Mouse (Mus musculus): Measurements from ENCODE around the gene Zfp867. TPM values are rescaled to one million over a fixed set of nuclear protein-coding genes. Genes with fewer than 3 reads are reported as not detected.
A peak's percentile ranks its signal among the peaks of the same experiment; 100 is the strongest.

Zfp867 gene
- polyA plus RNA-seq (2014; fragmentation: Nextera tagmentation; extraction: Ambion mirVana), result 17.5 and 19.8 TPM in 2 replicates

DNA sequence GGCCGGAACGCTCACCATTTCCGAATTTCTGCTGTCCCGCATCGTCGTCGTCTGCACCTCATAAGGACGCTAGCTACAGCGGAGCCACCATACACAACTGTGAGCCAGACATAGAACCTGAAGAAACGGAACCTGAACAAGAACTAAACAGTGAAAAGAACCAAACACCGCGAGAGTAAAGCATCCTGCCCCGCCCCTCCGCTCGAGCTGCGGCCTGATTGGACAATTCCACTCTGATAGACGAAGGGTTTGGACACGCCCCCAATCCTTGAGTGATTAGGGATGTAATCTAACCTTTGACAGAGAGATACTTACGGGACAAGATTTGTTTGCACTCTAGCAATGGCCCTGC, at the start of gene Zfp867:
TSS of gene Zfp867 (minus strand) at position 149 of the 352 bp plus-strand sequence.
- under 1% methylated on average over 19 of the region's 19 CpGs for WGBS
- H3K4me2 ChIP-seq (ENCODE audit: low read length), result peak within 1 kb of the TSS; percentile 80
- H3K4me1 ChIP-seq (ENCODE audit: control insufficient read depth, insufficient read depth, low read length), result peaks cover 5% of the 10 kb centered on the region; the same call in 1 of the 2 replicates
- H3K27me3 ChIP-seq (replicated peaks; ENCODE audit: control insufficient read depth, insufficient read depth, low read length), result no peaks in the 10 kb centered on the region
- H3K27ac ChIP-seq (ENCODE audit: low read depth, low read length), result peak within 1 kb of the TSS; percentile 62; the same call in 1 of the 2 replicates
- peak; percentile 96 for DNase-seq (ENCODE audit: low spot score)
- H3K9ac ChIP-seq (ENCODE audit: low read length), result peak within 1 kb of the TSS; percentile 85
- H3K36me3 ChIP-seq (ENCODE audit: control insufficient read depth, insufficient read depth, low read length), result no peaks in the 10 kb centered on the region
- peak; percentile 94 for ATAC-seq
- H3K9me3 ChIP-seq (replicated peaks; ENCODE audit: control insufficient read depth, low read length), result no peaks in the 10 kb centered on the region
- peak within 1 kb of the TSS; percentile 59 for H3K4me3 ChIP-seq (ENCODE audit: low read depth, low read length)

DNA sequence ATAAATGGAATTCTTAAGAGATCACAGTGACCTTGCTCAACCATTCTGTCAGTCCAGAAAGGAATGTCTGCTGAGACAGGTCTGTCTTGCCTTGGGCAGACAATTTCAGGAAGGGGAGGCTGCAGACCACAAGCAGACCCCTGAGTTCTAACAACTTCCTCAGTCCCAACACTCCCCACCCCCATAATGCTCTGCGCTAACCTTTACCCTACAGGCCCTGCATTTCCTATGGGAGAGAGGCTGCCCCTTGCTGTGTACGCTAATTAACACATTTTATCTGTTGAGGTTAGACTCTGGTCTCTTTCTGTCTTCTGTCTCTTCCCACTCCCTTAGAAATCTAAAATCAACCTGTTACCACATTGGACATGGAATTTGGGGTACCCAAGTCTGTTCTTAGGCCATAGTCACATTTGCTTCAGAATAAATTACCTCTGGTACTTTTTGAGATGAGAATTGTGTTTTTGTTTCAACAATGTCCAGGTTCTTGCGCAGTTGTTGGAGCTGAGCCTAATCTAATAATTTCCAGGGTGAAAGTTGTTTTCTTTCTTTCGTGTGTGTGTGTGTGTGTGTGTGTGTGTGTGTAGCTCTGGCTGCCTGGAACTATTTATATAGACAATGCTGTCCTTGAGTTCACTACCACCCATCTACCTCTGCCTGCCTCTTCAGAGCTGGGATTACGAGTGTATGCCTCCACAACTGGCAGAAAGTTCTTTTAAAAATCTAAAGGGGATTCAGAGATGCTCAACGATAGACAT, 47.6 kb upstream of the Zfp867 start:
- Histone ChIP-seq H3K4me1 (ENCODE audit: control insufficient read depth, insufficient read depth, low read length) (no peaks in the 10 kb centered on the region), H3K27ac (ENCODE audit: low read depth, low read length) (no peak overlapping the region), H3K9ac (ENCODE audit: low read length) (no peak overlapping the region), H3K4me3 (ENCODE audit: low read depth, low read length) (no peak overlapping the region), H3K9me3 (replicated peaks; ENCODE audit: control insufficient read depth, low read length) (no peaks in the 10 kb centered on the region), H3K4me2 (ENCODE audit: low read length) (no peak overlapping the region), H3K36me3 (ENCODE audit: control insufficient read depth, insufficient read depth, low read length) (no peaks in the 10 kb centered on the region), H3K27me3 (replicated peaks; ENCODE audit: control insufficient read depth, insufficient read depth, low read length) (no peaks in the 10 kb centered on the region)
- 68% methylated on average over 6 of the region's 6 CpGs for WGBS
- ATAC-seq (no peak), DNase-seq (ENCODE audit: low spot score) (no peak)

DNA sequence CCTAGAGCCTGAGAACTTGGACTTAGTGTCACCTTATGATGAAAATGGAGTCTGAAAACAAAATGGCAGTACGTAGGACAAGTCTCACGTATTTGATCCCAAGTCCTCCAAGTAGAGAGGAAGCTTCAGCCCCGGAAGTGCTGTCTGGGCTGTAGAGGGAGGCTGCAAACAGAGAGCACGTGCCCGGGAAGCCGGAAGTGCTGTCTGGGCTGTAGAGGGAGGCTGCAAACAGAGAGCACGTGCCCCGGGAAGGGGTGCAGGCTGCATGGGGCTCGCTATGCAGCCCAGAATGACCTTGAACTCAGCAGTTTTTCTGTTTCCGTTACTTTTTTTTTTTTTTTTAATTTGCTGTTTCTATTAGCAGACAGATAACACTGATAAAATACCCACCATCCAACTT, 46.0 kb upstream of the Zfp867 start:
- Histone ChIP-seq H3K4me2 (ENCODE audit: low read length) (no peak overlapping the region), H3K36me3 (ENCODE audit: control insufficient read depth, insufficient read depth, low read length) (no peaks in the 10 kb centered on the region), H3K27ac (ENCODE audit: low read depth, low read length) (no peak overlapping the region), H3K27me3 (replicated peaks; ENCODE audit: control insufficient read depth, insufficient read depth, low read length) (no peaks in the 10 kb centered on the region), H3K9me3 (replicated peaks; ENCODE audit: control insufficient read depth, low read length) (no peaks in the 10 kb centered on the region), H3K9ac (ENCODE audit: low read length) (no peak overlapping the region), H3K4me1 (ENCODE audit: control insufficient read depth, insufficient read depth, low read length) (no peaks in the 10 kb centered on the region), H3K4me3 (ENCODE audit: low read depth, low read length) (no peak overlapping the region)
- no peak for DNase-seq (ENCODE audit: low spot score)
- 71% methylated on average over 10 of the region's 10 CpGs for WGBS
- ATAC-seq, result no peak

DNA sequence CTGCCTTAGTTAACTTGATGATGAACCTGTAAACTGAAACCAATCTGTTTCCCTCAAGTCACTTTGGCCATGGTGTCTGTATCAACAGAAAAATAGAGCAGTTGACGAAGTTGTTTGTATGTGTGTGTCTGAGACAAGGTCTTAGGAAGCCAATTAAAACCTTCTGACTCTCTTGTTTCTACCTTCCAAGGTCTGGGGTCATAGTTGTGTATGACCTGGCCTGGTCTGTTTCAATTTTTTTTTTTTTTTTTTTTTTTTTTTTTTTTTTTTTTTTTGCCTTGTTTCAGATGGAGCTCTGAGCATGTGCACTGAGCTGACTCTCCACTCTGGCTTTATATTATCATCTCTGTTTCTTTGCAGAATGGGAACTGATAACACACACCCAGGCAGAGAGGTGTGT, 45.2 kb upstream of the Zfp867 start:
- H3K9ac ChIP-seq (ENCODE audit: low read length), result no peak overlapping the region
- H3K4me2 ChIP-seq (ENCODE audit: low read length), result no peak overlapping the region
- 90% methylated on average over 1 of the region's 1 CpGs for WGBS
- ATAC-seq (no peak), DNase-seq (ENCODE audit: low spot score) (no peak)
- no peak overlapping the region for H3K27ac ChIP-seq (ENCODE audit: low read depth, low read length)
- no peak overlapping the region for H3K4me3 ChIP-seq (ENCODE audit: low read depth, low read length)
- no peaks in the 10 kb centered on the region for H3K36me3 ChIP-seq (ENCODE audit: control insufficient read depth, insufficient read depth, low read length)
- no peaks in the 10 kb centered on the region for H3K27me3 ChIP-seq (replicated peaks; ENCODE audit: control insufficient read depth, insufficient read depth, low read length)
- H3K9me3 ChIP-seq (replicated peaks; ENCODE audit: control insufficient read depth, low read length), result no peaks in the 10 kb centered on the region
- no peaks in the 10 kb centered on the region for H3K4me1 ChIP-seq (ENCODE audit: control insufficient read depth, insufficient read depth, low read length)

DNA sequence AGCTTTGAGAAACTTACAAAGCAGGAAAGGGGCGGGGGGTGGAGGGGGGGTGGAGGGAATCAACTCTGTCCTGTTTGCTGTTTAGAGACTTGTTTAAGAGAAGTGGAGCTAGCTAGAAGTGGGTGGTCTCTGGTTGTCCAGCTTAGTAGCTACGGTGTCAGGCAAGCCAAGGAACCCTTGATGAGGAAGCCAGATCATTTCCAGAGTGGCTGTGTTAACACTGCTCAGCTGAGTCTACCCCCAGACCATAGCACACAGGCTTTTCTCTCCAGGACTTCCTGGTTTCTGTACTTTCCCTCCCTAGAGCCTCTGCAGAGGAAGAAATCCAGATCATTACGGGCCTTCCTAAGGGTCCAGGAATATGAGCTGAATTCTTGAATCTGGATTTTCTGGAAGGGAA, 42.5 kb upstream of the Zfp867 start:
- ATAC-seq (no peak), DNase-seq (ENCODE audit: low spot score) (no peak)
- no peaks in the 10 kb centered on the region for H3K9me3 ChIP-seq (replicated peaks; ENCODE audit: control insufficient read depth, low read length)
- H3K4me1 ChIP-seq (ENCODE audit: control insufficient read depth, insufficient read depth, low read length), result no peaks in the 10 kb centered on the region
- no peak overlapping the region for H3K4me2 ChIP-seq (ENCODE audit: low read length)
- H3K27me3 ChIP-seq (replicated peaks; ENCODE audit: control insufficient read depth, insufficient read depth, low read length), result no peaks in the 10 kb centered on the region
- H3K27ac ChIP-seq (ENCODE audit: low read depth, low read length), result no peak overlapping the region
- H3K9ac ChIP-seq (ENCODE audit: low read length), result no peak overlapping the region
- 66% methylated on average over 3 of the region's 3 CpGs for WGBS
- peaks cover 13% of the 10 kb centered on the region for H3K36me3 ChIP-seq (ENCODE audit: control insufficient read depth, insufficient read depth, low read length)
- no peak overlapping the region for H3K4me3 ChIP-seq (ENCODE audit: low read depth, low read length)

DNA sequence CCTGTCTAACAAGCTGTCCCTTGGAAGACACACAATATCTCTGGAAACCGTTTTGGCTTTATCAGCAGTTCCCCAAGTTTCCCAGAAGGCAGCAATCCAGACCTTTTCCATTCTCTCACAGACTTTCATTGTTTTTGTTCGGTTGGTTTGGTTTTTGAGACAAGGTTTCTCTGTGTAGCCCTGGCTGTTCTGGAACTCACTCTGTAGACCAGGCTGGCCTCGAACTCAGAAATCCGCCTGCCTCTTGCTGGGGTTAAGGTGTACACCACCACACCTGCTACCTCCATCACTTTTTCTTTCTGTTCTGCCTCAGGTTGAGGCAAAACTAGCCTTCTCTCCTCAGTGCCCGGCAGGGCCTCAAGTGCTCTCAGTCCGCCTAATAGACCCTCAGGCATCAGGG, 42.1 kb upstream of the Zfp867 start:
- H3K9me3 ChIP-seq (replicated peaks; ENCODE audit: control insufficient read depth, low read length), result no peaks in the 10 kb centered on the region
- H3K4me2 ChIP-seq (ENCODE audit: low read length), result no peak overlapping the region
- no peaks in the 10 kb centered on the region for H3K4me1 ChIP-seq (ENCODE audit: control insufficient read depth, insufficient read depth, low read length)
- ATAC-seq, result no peak
- 64% methylated on average over 6 of the region's 6 CpGs for WGBS
- H3K4me3 ChIP-seq (ENCODE audit: low read depth, low read length), result no peak overlapping the region
- H3K27me3 ChIP-seq (replicated peaks; ENCODE audit: control insufficient read depth, insufficient read depth, low read length), result no peaks in the 10 kb centered on the region
- peaks cover 13% of the 10 kb centered on the region for H3K36me3 ChIP-seq (ENCODE audit: control insufficient read depth, insufficient read depth, low read length)
- no peak overlapping the region for H3K9ac ChIP-seq (ENCODE audit: low read length)
- H3K27ac ChIP-seq (ENCODE audit: low read depth, low read length), result no peak overlapping the region
- DNase-seq (ENCODE audit: low spot score), result no peak

DNA sequence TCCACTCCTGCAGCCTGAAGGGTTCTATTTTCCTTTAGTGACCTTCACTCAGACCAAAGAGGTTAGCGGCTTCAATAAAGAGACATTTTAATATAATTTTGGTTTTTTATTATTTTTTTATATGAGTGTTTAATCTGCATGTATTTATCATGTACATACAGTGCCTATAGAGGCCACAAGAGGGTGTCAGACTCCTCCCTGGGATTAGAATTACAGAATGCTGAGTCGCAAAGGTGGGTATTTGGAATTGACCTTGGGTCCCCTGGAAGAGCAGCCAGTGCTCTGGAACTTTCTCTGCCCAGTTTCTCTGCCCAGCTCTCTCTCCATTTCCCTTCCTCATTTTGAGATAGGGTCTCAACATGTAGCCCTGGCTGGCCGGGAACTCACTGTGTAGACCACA, 41.3 kb upstream of the Zfp867 start:
- no peak overlapping the region for H3K4me2 ChIP-seq (ENCODE audit: low read length)
- no peak overlapping the region for H3K4me3 ChIP-seq (ENCODE audit: low read depth, low read length)
- 88% methylated on average over 3 of the region's 3 CpGs for WGBS
- DNase-seq (ENCODE audit: low spot score) (no peak), ATAC-seq (no peak)
- no peak overlapping the region for H3K27ac ChIP-seq (ENCODE audit: low read depth, low read length)
- no peaks in the 10 kb centered on the region for H3K4me1 ChIP-seq (ENCODE audit: control insufficient read depth, insufficient read depth, low read length)
- no peaks in the 10 kb centered on the region for H3K27me3 ChIP-seq (replicated peaks; ENCODE audit: control insufficient read depth, insufficient read depth, low read length)
- no peak overlapping the region for H3K9ac ChIP-seq (ENCODE audit: low read length)
- peaks cover 13% of the 10 kb centered on the region for H3K36me3 ChIP-seq (ENCODE audit: control insufficient read depth, insufficient read depth, low read length)
- no peaks in the 10 kb centered on the region for H3K9me3 ChIP-seq (replicated peaks; ENCODE audit: control insufficient read depth, low read length)

DNA sequence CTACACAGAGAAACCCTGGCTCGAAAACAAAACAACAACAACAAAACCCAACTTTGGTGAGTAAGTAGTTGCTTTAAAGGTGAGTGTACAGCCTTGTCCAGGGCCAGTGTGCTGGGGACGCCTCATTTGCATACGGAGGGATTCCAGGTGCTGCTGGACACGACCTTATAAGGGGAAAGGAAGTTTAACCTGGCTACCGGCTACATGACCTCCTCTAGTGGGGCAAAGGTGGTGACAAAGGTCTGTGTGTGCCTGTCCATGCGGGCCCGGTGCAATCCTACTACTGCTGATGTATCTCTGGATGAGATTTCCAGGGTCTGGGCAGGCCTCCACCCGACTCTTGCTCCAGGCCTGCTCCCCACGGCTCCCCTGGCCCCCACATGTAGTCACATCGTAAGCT, 40.5 kb upstream of the Zfp867 start:
- 93% methylated on average over 10 of the region's 10 CpGs for WGBS
- Histone ChIP-seq H3K36me3 (ENCODE audit: control insufficient read depth, insufficient read depth, low read length) (peaks cover 13% of the 10 kb centered on the region), H3K4me1 (ENCODE audit: control insufficient read depth, insufficient read depth, low read length) (no peaks in the 10 kb centered on the region), H3K4me3 (ENCODE audit: low read depth, low read length) (no peak overlapping the region), H3K27me3 (replicated peaks; ENCODE audit: control insufficient read depth, insufficient read depth, low read length) (no peaks in the 10 kb centered on the region), H3K27ac (ENCODE audit: low read depth, low read length) (no peak overlapping the region), H3K9me3 (replicated peaks; ENCODE audit: control insufficient read depth, low read length) (no peaks in the 10 kb centered on the region), H3K4me2 (ENCODE audit: low read length) (no peak overlapping the region), H3K9ac (ENCODE audit: low read length) (no peak overlapping the region)
- ATAC-seq, result no peak
- no peak for DNase-seq (ENCODE audit: low spot score)

DNA sequence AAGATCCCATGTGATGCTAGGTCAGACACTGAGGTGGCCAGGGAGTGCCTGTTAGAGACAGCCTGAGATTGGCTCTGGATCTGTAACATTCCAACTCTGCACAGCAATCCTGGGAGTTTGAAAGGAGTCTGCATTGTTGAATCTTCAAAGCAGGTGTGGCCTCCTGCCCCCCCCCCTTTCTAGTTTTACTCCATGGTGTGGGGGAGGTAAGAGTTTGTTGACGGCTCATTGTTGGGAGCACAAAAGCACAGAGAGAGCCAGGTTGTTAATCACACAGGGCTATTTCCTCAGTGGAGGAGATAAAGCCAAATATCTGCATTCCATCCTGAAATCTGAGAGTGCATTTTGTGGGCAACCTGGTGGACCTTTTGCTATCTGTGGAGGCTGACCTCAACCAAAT, 39.3 kb upstream of the Zfp867 start:
- DNase-seq (ENCODE audit: low spot score) (no peak), ATAC-seq (no peak)
- Histone ChIP-seq H3K4me3 (ENCODE audit: low read depth, low read length) (no peak overlapping the region), H3K27me3 (replicated peaks; ENCODE audit: control insufficient read depth, insufficient read depth, low read length) (no peaks in the 10 kb centered on the region), H3K4me1 (ENCODE audit: control insufficient read depth, insufficient read depth, low read length) (peaks cover 6% of the 10 kb centered on the region; the same call in 1 of the 2 replicates), H3K27ac (ENCODE audit: low read depth, low read length) (no peak overlapping the region), H3K4me2 (ENCODE audit: low read length) (no peak overlapping the region), H3K9ac (ENCODE audit: low read length) (no peak overlapping the region), H3K36me3 (ENCODE audit: control insufficient read depth, insufficient read depth, low read length) (peaks cover 13% of the 10 kb centered on the region), H3K9me3 (replicated peaks; ENCODE audit: control insufficient read depth, low read length) (no peaks in the 10 kb centered on the region)
- WGBS, result 75% methylated on average over 1 of the region's 1 CpGs

Measured in forebrain, embryonic 14.5 days (tissue).